Mouse (Mus musculus): ENCODE results near the gene Tmem160.

Tmem160 gene

GRCm38 (mm10) chr7:16493361-16493760 lies 40.8 kb downstream of the Tmem160 start:
- DNase-seq, result peak; percentile 54 to 58

GRCm38 (mm10) chr7:16496260-16496659 lies 43.7 kb downstream of the Tmem160 start:
- DNase-seq, result no peak

GRCm38 (mm10) chr7:16499671-16500104 lies 47.1 kb downstream of the Tmem160 start:
- DNase-seq, result no peak

GRCm38 (mm10) chr7:16501571-16501970 lies 49.0 kb downstream of the Tmem160 start:
- no peak for DNase-seq

- DNase-seq, result no peak
Measured at GRCm38 (mm10) chr7:16504573-16505225, 52.1 kb downstream of the Tmem160 start.

Data from thymus, postnatal 36 days (tissue).